Mouse (Mus musculus) hindbrain, embryonic 10.5 days (tissue): ENCODE measurements at regions not wholly inside any gene's neighbourhood (a gene's known extent, or its start where the extent isn't known, plus 50 kb on each side); places are given as distances from the start of the nearest gene placed in this dataset.

Source experiments
- DNase-seq: peaks from one replicate; pipeline ENCODE4 v3.0.0-alpha.2; 2017; ENCODE audit warnings: low spot score
- H3K27ac ChIP-seq: fragments of 300-500 bp; sonication (generic); 2 replicates; pipeline ENCODE4 v1.5.1; 2016; ENCODE audit warnings: mild to moderate bottlenecking, moderate library complexity
- H3K27me3 ChIP-seq: fragments of 300-500 bp; sonication (generic); 2 replicates; pipeline ENCODE4 v1.6.1; 2016; ENCODE audit warnings: mild to moderate bottlenecking; ENCODE audit not compliant: poor library complexity, insufficient read depth, severe bottlenecking
- H3K36me3 ChIP-seq: fragments of 300-500 bp; sonication (generic); 2 replicates; pipeline ENCODE4 v1.6.1; 2016; ENCODE audit warnings: mild to moderate bottlenecking, moderate library complexity
- H3K4me1 ChIP-seq: fragments of 300-500 bp; sonication (generic); replicated peaks from 2 replicates; pipeline ENCODE4 v1.6.1; 2016; ENCODE audit warnings: mild to moderate bottlenecking
- H3K4me3 ChIP-seq: fragments of 300-500 bp; sonication (generic); 2 replicates; pipeline ENCODE4 v1.5.1; 2016; ENCODE audit warnings: mild to moderate bottlenecking, moderate library complexity
- H3K9me3 ChIP-seq: fragments of 300-500 bp; sonication (generic); 2 replicates; pipeline ENCODE4 v1.6.1; 2016; ENCODE audit warnings: mild to moderate bottlenecking, moderate library complexity
- WGBS: fragments of 180-500 bp; shearing (Covaris S2); methylation state at CpG from one replicate; pipeline ENCODE4 v1.1.7; 2016; 5-methylcytosine and 5-hydroxymethylcytosine counted together

- Histone ChIP-seq H3K36me3 (no peaks in the 10 kb centered on the region), H3K4me3 (no peak overlapping the region), H3K27me3 (no peaks in the 10 kb centered on the region), H3K9me3 (no peaks in the 10 kb centered on the region), H3K27ac (no peak overlapping the region), H3K4me1 (no peaks in the 10 kb centered on the region)
- WGBS = 90% methylated on average over 2 of the region's 2 CpGs
- no peak for DNase-seq
These were observed 179.1 kb upstream of the Tmtc1 start for GRCm38 (mm10) chr6:148623119-148623770.

- Histone ChIP-seq H3K27me3 (no peaks in the 10 kb centered on the region), H3K9me3 (no peaks in the 10 kb centered on the region), H3K4me3 (no peak overlapping the region), H3K4me1 (peaks cover 9% of the 10 kb centered on the region; the same call in 1 of the 2 replicates), H3K36me3 (no peaks in the 10 kb centered on the region), H3K27ac (no peak overlapping the region)
- WGBS = 63% methylated on average over 1 of the region's 1 CpGs
- DNase-seq = no peak
These were observed 175.8 kb upstream of the Tmtc1 start for GRCm38 (mm10) chr6:148620034-148620433.

GRCm38 (mm10) chr6:148615931-148616330, 171.7 kb upstream of the Tmtc1 start:
- no peak for DNase-seq
- Histone ChIP-seq H3K27me3 (no peaks in the 10 kb centered on the region), H3K4me1 (peaks cover 11% of the 10 kb centered on the region; the same call in 1 of the 2 replicates), H3K36me3 (no peaks in the 10 kb centered on the region), H3K4me3 (no peak overlapping the region), H3K27ac (no peak overlapping the region), H3K9me3 (no peaks in the 10 kb centered on the region)
- 46% methylated on average over 4 of the region's 4 CpGs for WGBS

- Histone ChIP-seq H3K9me3 (no peaks in the 10 kb centered on the region), H3K27me3 (no peaks in the 10 kb centered on the region), H3K27ac (no peak overlapping the region), H3K4me1 (peaks cover 11% of the 10 kb centered on the region; the same call in 1 of the 2 replicates), H3K4me3 (no peak overlapping the region), H3K36me3 (no peaks in the 10 kb centered on the region)
- no peak for DNase-seq
- 53% methylated on average over 3 of the region's 3 CpGs for WGBS
These were observed 171.3 kb upstream of the Tmtc1 start for GRCm38 (mm10) chr6:148615442-148615841.

GRCm38 (mm10) chr6:148608881-148609280, 164.7 kb upstream of the Tmtc1 start:
- DNase-seq = no peak
- no peaks in the 10 kb centered on the region for H3K9me3 ChIP-seq
- H3K27ac ChIP-seq = no peak overlapping the region
- no peak overlapping the region for H3K4me3 ChIP-seq
- no peaks in the 10 kb centered on the region for H3K4me1 ChIP-seq
- H3K27me3 ChIP-seq = no peaks in the 10 kb centered on the region
- WGBS = 88% methylated on average over 5 of the region's 5 CpGs
- H3K36me3 ChIP-seq = no peaks in the 10 kb centered on the region

GRCm38 (mm10) chr6:148605226-148605625, 161.0 kb upstream of the Tmtc1 start:
- Histone ChIP-seq H3K4me3 (no peak overlapping the region), H3K27me3 (no peaks in the 10 kb centered on the region), H3K4me1 (no peaks in the 10 kb centered on the region), H3K36me3 (no peaks in the 10 kb centered on the region), H3K27ac (no peak overlapping the region), H3K9me3 (no peaks in the 10 kb centered on the region)
- 88% methylated on average over 1 of the region's 1 CpGs for WGBS
- DNase-seq = no peak

GRCm38 (mm10) chr6:148604790-148605189, 160.6 kb upstream of the Tmtc1 start:
- Histone ChIP-seq H3K4me3 (no peak overlapping the region), H3K4me1 (no peaks in the 10 kb centered on the region), H3K9me3 (no peaks in the 10 kb centered on the region), H3K36me3 (no peaks in the 10 kb centered on the region), H3K27me3 (no peaks in the 10 kb centered on the region), H3K27ac (no peak overlapping the region)
- no peak for DNase-seq
- 0% methylated on average over 1 of the region's 1 CpGs for WGBS

- DNase-seq = no peak
- WGBS = 84% methylated on average over 2 of the region's 2 CpGs
- no peak overlapping the region for H3K27ac ChIP-seq
- no peak overlapping the region for H3K4me3 ChIP-seq
- peaks cover 8% of the 10 kb centered on the region for H3K4me1 ChIP-seq
- no peaks in the 10 kb centered on the region for H3K9me3 ChIP-seq
- H3K36me3 ChIP-seq = no peaks in the 10 kb centered on the region
- H3K27me3 ChIP-seq = no peaks in the 10 kb centered on the region
These were observed 159.7 kb upstream of the Tmtc1 start for GRCm38 (mm10) chr6:148603878-148604277.

GRCm38 (mm10) chr6:148603460-148603859, 159.3 kb upstream of the Tmtc1 start:
- Histone ChIP-seq H3K4me3 (no peak overlapping the region), H3K9me3 (no peaks in the 10 kb centered on the region), H3K4me1 (peaks cover 13% of the 10 kb centered on the region), H3K36me3 (no peaks in the 10 kb centered on the region), H3K27ac (no peak overlapping the region), H3K27me3 (no peaks in the 10 kb centered on the region)
- 80% methylated on average over 4 of the region's 4 CpGs for WGBS
- no peak for DNase-seq

GRCm38 (mm10) chr6:148602894-148603293, 158.7 kb upstream of the Tmtc1 start:
- no peak overlapping the region for H3K27ac ChIP-seq
- 82% methylated on average over 2 of the region's 2 CpGs for WGBS

GRCm38 (mm10) chr6:148600934-148601333, 156.7 kb upstream of the Tmtc1 start:
- Histone ChIP-seq H3K27ac (no peak overlapping the region), H3K9me3 (no peaks in the 10 kb centered on the region), H3K4me1 (peaks cover 16% of the 10 kb centered on the region), H3K27me3 (no peaks in the 10 kb centered on the region), H3K36me3 (no peaks in the 10 kb centered on the region), H3K4me3 (no peak overlapping the region)
- no peak for DNase-seq
- 69% methylated on average over 2 of the region's 2 CpGs for WGBS

More at GRCm38 (mm10) chr6:148602894-148603293, 158.7 kb upstream of the Tmtc1 start:
- Histone ChIP-seq H3K36me3 (no peaks in the 10 kb centered on the region), H3K9me3 (no peaks in the 10 kb centered on the region), H3K4me3 (no peak overlapping the region), H3K27me3 (no peaks in the 10 kb centered on the region), H3K4me1 (peaks cover 16% of the 10 kb centered on the region)
- DNase-seq = no peak

- H3K4me1 ChIP-seq = peaks cover 16% of the 10 kb centered on the region
- H3K36me3 ChIP-seq = no peaks in the 10 kb centered on the region
- WGBS = 74% methylated on average over 4 of the region's 4 CpGs
These were observed 155.3 kb upstream of the Tmtc1 start for GRCm38 (mm10) chr6:148599473-148599872.

GRCm38 (mm10) chr6:148598746-148599337, 154.7 kb upstream of the Tmtc1 start:
- peak; percentile 46 for DNase-seq
- WGBS = 9% methylated on average over 16 of the region's 16 CpGs
- H3K27ac ChIP-seq = peak overlapping the region; percentile 78
- H3K36me3 ChIP-seq = no peaks in the 10 kb centered on the region
- H3K4me3 ChIP-seq = peak overlapping the region; percentile 44
- H3K9me3 ChIP-seq = no peaks in the 10 kb centered on the region
- H3K4me1 ChIP-seq = peaks cover 16% of the 10 kb centered on the region
- no peaks in the 10 kb centered on the region for H3K27me3 ChIP-seq

More at GRCm38 (mm10) chr6:148599473-148599872, 155.3 kb upstream of the Tmtc1 start:
- no peak for DNase-seq
- Histone ChIP-seq H3K9me3 (no peaks in the 10 kb centered on the region), H3K4me3 (no peak overlapping the region), H3K27ac (peak overlapping the region; percentile 78; the same call in 1 of the 2 replicates), H3K27me3 (no peaks in the 10 kb centered on the region)
